Mouse (Mus musculus) heart, embryonic 16.5 days (tissue): Measurements from ENCODE around the gene Ak8. TPM values are rescaled to one million over a fixed set of nuclear protein-coding genes. Genes with fewer than 3 reads are reported as not detected.

ENCODE experiments used
- ATAC-seq: fragments of 200-750 bp; cut with Nextera tagmentation; replicated peaks from 2 replicates; pipeline ENCODE4 v1.8.0; 2017; ENCODE audit warnings: moderate number of reproducible peaks; ENCODE audit not compliant: insufficient read depth, low FRiP score; ENCODE audit errors: extremely low read depth
- H3K27ac ChIP-seq: fragments of 300-500 bp; sonication (generic); 2 replicates; pipeline ENCODE4 v1.5.1; 2014; ENCODE audit warnings: mild to moderate bottlenecking, low read length, control low read depth, moderate library complexity
- H3K27me3 ChIP-seq: fragments of 300-500 bp; sonication (generic); 2 replicates; pipeline ENCODE4 v1.6.1; 2014; ENCODE audit warnings: low read length, mixed read lengths; ENCODE audit not compliant: control insufficient read depth, insufficient read depth
- H3K36me3 ChIP-seq: fragments of 300-500 bp; sonication (generic); 2 replicates; pipeline ENCODE4 v1.6.1; 2014; ENCODE audit not compliant: control insufficient read depth, insufficient read depth
- H3K4me1 ChIP-seq: fragments of 300-500 bp; sonication (generic); 2 replicates; pipeline ENCODE4 v1.6.1; 2014; ENCODE audit warnings: low read length, mixed read lengths; ENCODE audit not compliant: control insufficient read depth, insufficient read depth
- H3K4me2 ChIP-seq: fragments of 300-500 bp; sonication (generic); 2 replicates; pipeline ENCODE4 v1.6.1; 2014; ENCODE audit warnings: low read depth, mild to moderate bottlenecking, control low read depth, low read length
- H3K4me3 ChIP-seq: fragments of 300-500 bp; sonication (generic); 2 replicates; pipeline ENCODE4 v1.5.1; 2014; ENCODE audit warnings: mild to moderate bottlenecking, control low read depth, low read length
- H3K9ac ChIP-seq: fragments of 300-500 bp; sonication (generic); 2 replicates; pipeline ENCODE4 v1.6.1; 2014; ENCODE audit warnings: low read length, control low read depth
- H3K9me3 ChIP-seq: fragments of 300-500 bp; sonication (generic); replicated peaks from 2 replicates; pipeline ENCODE4 v1.6.1; 2016; ENCODE audit warnings: low read length; ENCODE audit not compliant: control insufficient read depth
- WGBS: fragments of 180-500 bp; shearing (Covaris S2); extraction: QIAGEN DNeasy Blood & Tissue Kit; methylation state at CpG from one replicate; pipeline ENCODE4 v1.1.7; 2014; 5-methylcytosine and 5-hydroxymethylcytosine counted together
- microRNA-seq: library from miRNA; unstranded; fragments of <30 nt; microRNA quantifications from one replicate; pipeline ENCODE4, GENCODE M21; 2017
- polyA plus RNA-seq: library from polyadenylated mRNA; unstranded; fragments of >200 nt; fragmentation: Nextera tagmentation; extraction: Ambion mirVana; gene quantifications from 2 replicates; pipeline ENCODE4 v1.2.1, GENCODE M21; 2015

Ak8 gene
- polyA plus RNA-seq, 1 experiment from 2014 or later, result 0.30 TPM

- no peak overlapping the region for H3K9ac ChIP-seq
- no peak overlapping the region for H3K27ac ChIP-seq
- WGBS, result 94% methylated on average over 8 of the region's 8 CpGs
- H3K4me1 ChIP-seq, result no peaks in the 10 kb centered on the region
- no peak overlapping the region for H3K4me2 ChIP-seq
- H3K36me3 ChIP-seq, result peaks cover 16% of the 10 kb centered on the region
- no peak for ATAC-seq
- H3K27me3 ChIP-seq, result no peaks in the 10 kb centered on the region
- no peak overlapping the region for H3K4me3 ChIP-seq
- no peaks in the 10 kb centered on the region for H3K9me3 ChIP-seq
These were observed 160.9 kb downstream of the Ak8 start for GRCm38 (mm10) chr2:28860678-28861423.

Small RNA genes lying within 50 kb of the gene (microRNA-seq; reads per million reads assigned to microRNA genes)
- 1.4 reads per million for gene Mir3088

Other genes with a start within 250 kb of the Ak8 start
- 0.71 and 0.81 TPM in 2 replicates for gene 1700007K13Rik, start 233.8 kb upstream of the Ak8 start, polyA plus RNA-seq
- 52.0 and 52.7 TPM in 2 replicates for gene Mrps2, start 232.1 kb upstream of the Ak8 start, polyA plus RNA-seq
- 0.43 and 1.1 TPM in 2 replicates for gene Gbgt1, start 203.3 kb upstream of the Ak8 start, polyA plus RNA-seq
- gene Gm10134, start 194.1 kb upstream of the Ak8 start, polyA plus RNA-seq, result 1.3 and 1.4 TPM in 2 replicates
- 21.2 and 22.3 TPM in 2 replicates for gene Ralgds, start 187.0 kb upstream of the Ak8 start, polyA plus RNA-seq
- gene Cel, start 136.8 kb upstream of the Ak8 start, polyA plus RNA-seq, result 0.30 TPM in 1 of 2 replicates, not detected in the other
- 28.6 and 29.1 TPM in 2 replicates for gene Gtf3c5, start 116.4 kb upstream of the Ak8 start, polyA plus RNA-seq
- 0.84 and 0.92 TPM in 2 replicates for gene Gfi1b, start 78.2 kb upstream of the Ak8 start, polyA plus RNA-seq
- gene Tsc1, start 58.9 kb upstream of the Ak8 start, polyA plus RNA-seq, result 16.7 and 17.5 TPM in 2 replicates
- gene Spaca9, start 437 bp upstream of the Ak8 start, polyA plus RNA-seq, result 0.96 and 1.3 TPM in 2 replicates
- 6.1 and 8.2 TPM in 2 replicates for gene Gtf3c4, start 140.2 kb downstream of the Ak8 start, polyA plus RNA-seq
- gene Ddx31, start 140.2 kb downstream of the Ak8 start, polyA plus RNA-seq, result 7.6 and 7.8 TPM in 2 replicates
- gene Barhl1, start 216.5 kb downstream of the Ak8 start, polyA plus RNA-seq, result not detected in 2 replicates